Mouse (Mus musculus) spleen, adult 18-20 months (tissue): Measurements from ENCODE around the gene Slc10a1.
A peak's percentile ranks its signal among the peaks of the same experiment; 100 is the strongest.
"Not testable (repeated sequence)": the region's sequence is repeated elsewhere in the genome, so short reads cannot be mapped to it uniquely, and the experiment has no call there.

ENCODE experiments used
- DNase-seq, 2 experiments: peaks; one replicate each; pipeline ENCODE4 v3.0.0; 2022; ENCODE audit warnings: mixed read lengths in 2 of 2

Gene Slc10a1

GRCm38 (mm10) chr12:80966059-80966838 is 2.3 kb downstream of the Slc10a1 start:
- DNase-seq, result no peak

GRCm38 (mm10) chr12:80962566-80962965 is 5.9 kb downstream of the Slc10a1 start:
- DNase-seq, result no peak

GRCm38 (mm10) chr12:80957961-80958360 is 10.5 kb downstream of the Slc10a1 start:
- DNase-seq, result no peak

GRCm38 (mm10) chr12:80956039-80956438 is 12.5 kb downstream of the Slc10a1 start:
- no peak for DNase-seq

- DNase-seq, result no peak
Observed at GRCm38 (mm10) chr12:80952526-80952925, 16.0 kb downstream of the Slc10a1 start.

- no peak for DNase-seq
Observed at GRCm38 (mm10) chr12:80951640-80952219, 16.8 kb downstream of the Slc10a1 start.

GRCm38 (mm10) chr12:80949603-80950002 is 18.9 kb downstream of the Slc10a1 start:
- DNase-seq, result not testable (repeated sequence)

GRCm38 (mm10) chr12:80948202-80948601 is 20.3 kb downstream of the Slc10a1 start:
- no peak for DNase-seq

GRCm38 (mm10) chr12:80945996-80946355 is 22.5 kb downstream of the Slc10a1 start:
- peak; percentile 91 to 94 for DNase-seq

- peak; percentile 97 to 99 for DNase-seq
Observed at GRCm38 (mm10) chr12:80945334-80945995, 23.0 kb downstream of the Slc10a1 start, which contains the start of gene Srsf5. Gene Srsf5, plus strand, starts transcription at chr12:80945504.

GRCm38 (mm10) chr12:80944963-80945333 is 23.6 kb downstream of the Slc10a1 start:
- not testable (repeated sequence) for DNase-seq

GRCm38 (mm10) chr12:80944204-80944603 is 24.3 kb downstream of the Slc10a1 start:
- DNase-seq, result no peak

- DNase-seq, result no peak
Observed at GRCm38 (mm10) chr12:80943395-80943794, 25.1 kb downstream of the Slc10a1 start.

- no peak for DNase-seq
Observed at GRCm38 (mm10) chr12:80941886-80942285, 26.6 kb downstream of the Slc10a1 start.

- no peak for DNase-seq
Observed at GRCm38 (mm10) chr12:80939165-80939564, 29.3 kb downstream of the Slc10a1 start.

- DNase-seq, result peak; percentile 58 to 63
Observed at GRCm38 (mm10) chr12:80938642-80939041, 29.9 kb downstream of the Slc10a1 start.

- no peak for DNase-seq
Observed at GRCm38 (mm10) chr12:80937331-80938029, 31.0 kb downstream of the Slc10a1 start.

GRCm38 (mm10) chr12:80936751-80937150 is 31.8 kb downstream of the Slc10a1 start:
- DNase-seq, result no peak

GRCm38 (mm10) chr12:80932865-80933264 is 35.6 kb downstream of the Slc10a1 start:
- DNase-seq, result no peak

GRCm38 (mm10) chr12:80931402-80932140 is 36.9 kb downstream of the Slc10a1 start:
- DNase-seq, result no peak

- no peak for DNase-seq
Observed at GRCm38 (mm10) chr12:80930141-80930540, 38.4 kb downstream of the Slc10a1 start.

GRCm38 (mm10) chr12:80928881-80929280 is 39.6 kb downstream of the Slc10a1 start:
- DNase-seq, result no peak
